Mouse (Mus musculus): Measurements from ENCODE around the gene 1700013G24Rik.

GRCm38 (mm10) chr4:137470701-137471317, 17.7 kb downstream of the 1700013G24Rik start:
- TF ChIP-seq EP300 (IDR thresholded peaks at IDR 0.05; ENCODE audit: low read depth) (no peak), CTCF (IDR thresholded peaks at IDR 0.05; ENCODE audit: low read depth) (no peak)

Measured in liver, postnatal 0 days (tissue).